Mouse (Mus musculus) midbrain, postnatal 0 days (tissue): Measurements from ENCODE around the gene AC140267.1. TPM values are rescaled to one million over a fixed set of nuclear protein-coding genes. Genes with fewer than 3 reads are reported as not detected.

Experiments used
- ATAC-seq: fragments of 200-750 bp; cut with Nextera tagmentation; 2 replicates; pipeline ENCODE4 v1.8.0; 2017; ENCODE audit warnings: moderate number of reproducible peaks, mild to moderate bottlenecking, moderate TSS enrichment, moderate library complexity; ENCODE audit not compliant: low FRiP score
- DNase-seq: peaks from one replicate; pipeline ENCODE4 v3.0.0-alpha.2; 2015; ENCODE audit warnings: low spot score
- H3K27ac ChIP-seq: fragments of 300-500 bp; sonication (generic); 2 replicates; pipeline ENCODE4 v1.5.1; 2014; ENCODE audit warnings: low read depth, mild to moderate bottlenecking, low read length, mixed read lengths
- H3K27me3 ChIP-seq: fragments of 300-500 bp; sonication (generic); 2 replicates; pipeline ENCODE4 v1.6.1; 2014; ENCODE audit warnings: low read length, control low read depth, mixed read lengths; ENCODE audit not compliant: insufficient read depth
- H3K36me3 ChIP-seq: fragments of 300-500 bp; sonication (generic); 2 replicates; pipeline ENCODE4 v1.6.1; 2014; ENCODE audit warnings: low read length, control low read depth, mixed read lengths; ENCODE audit not compliant: insufficient read depth
- H3K4me1 ChIP-seq: fragments of 300-500 bp; sonication (generic); 2 replicates; pipeline ENCODE4 v1.6.1; 2014; ENCODE audit warnings: mild to moderate bottlenecking, control low read depth, antibody characterized with exemption, low read length, mixed read lengths; ENCODE audit not compliant: insufficient read depth
- H3K4me2 ChIP-seq: fragments of 300-500 bp; sonication (generic); 2 replicates; pipeline ENCODE4 v1.6.1; 2014; ENCODE audit warnings: low read depth, mild to moderate bottlenecking, low read length, mixed read lengths; ENCODE audit not compliant: poor library complexity, severe bottlenecking
- H3K4me3 ChIP-seq: fragments of 300-500 bp; sonication (generic); 2 replicates; pipeline ENCODE4 v1.5.1; 2014; ENCODE audit warnings: low read depth, mild to moderate bottlenecking, low read length, moderate library complexity
- H3K9ac ChIP-seq: fragments of 300-500 bp; sonication (generic); replicated peaks from 2 replicates; pipeline ENCODE4 v1.6.1; 2014; ENCODE audit warnings: mild to moderate bottlenecking, low read length, moderate library complexity, mixed read lengths; ENCODE audit not compliant: poor library complexity, severe bottlenecking
- H3K9me3 ChIP-seq: fragments of 300-500 bp; sonication (generic); 2 replicates; pipeline ENCODE4 v1.6.1; 2016; ENCODE audit warnings: low read length, control low read depth
- CTCF ChIP-seq: IDR thresholded peaks from 2 replicates; pipeline ENCODE4 v1.5.1; 2016; ENCODE audit warnings: antibody characterized with exemption, mild to moderate bottlenecking
- WGBS: fragments of 180-500 bp; shearing (Covaris S2); extraction: QIAGEN DNeasy Blood & Tissue Kit; methylation state at CpG from one replicate; pipeline ENCODE4 v1.1.7; 2014; 5-methylcytosine and 5-hydroxymethylcytosine counted together
- polyA plus RNA-seq: library from polyadenylated mRNA; unstranded; fragments of >200 nt; fragmentation: Nextera tagmentation; extraction: Ambion mirVana; gene quantifications from 2 replicates; pipeline ENCODE4 v1.2.1, GENCODE M21; 2015
- total RNA-seq: library from RNA; depleted of rRNA; stranded (reverse); fragments of >200 nt; gene quantifications from 2 replicates; pipeline ENCODE4 v1.2.3, GENCODE M21; 2014

The AC140267.1 gene
- total and polyA plus RNA-seq, 2 experiments from 2014 or later: 5.6 TPM; not detected in 1

- Histone ChIP-seq H3K9ac (peak overlapping the region; percentile 62), H3K4me2 (peak overlapping the region; percentile 95), H3K36me3 (peaks cover 48% of the 10 kb centered on the region), H3K27ac (peak overlapping the region; percentile 99), H3K4me1 (peaks cover 6% of the 10 kb centered on the region; the same call in 1 of the 2 replicates), H3K9me3 (no peaks in the 10 kb centered on the region), H3K27me3 (no peaks in the 10 kb centered on the region), H3K4me3 (peak overlapping the region; percentile 90)
- DNase-seq (no peak), ATAC-seq (no peak)
- TF ChIP-seq CTCF: no peak
- whole genome bisulfite sequencing: 59% methylated on average over 6 of the region's 6 CpGs
Measured at GRCm38 (mm10) chr15:80254207-80254606, 18.6 kb downstream of the AC140267.1 start.

DNA sequence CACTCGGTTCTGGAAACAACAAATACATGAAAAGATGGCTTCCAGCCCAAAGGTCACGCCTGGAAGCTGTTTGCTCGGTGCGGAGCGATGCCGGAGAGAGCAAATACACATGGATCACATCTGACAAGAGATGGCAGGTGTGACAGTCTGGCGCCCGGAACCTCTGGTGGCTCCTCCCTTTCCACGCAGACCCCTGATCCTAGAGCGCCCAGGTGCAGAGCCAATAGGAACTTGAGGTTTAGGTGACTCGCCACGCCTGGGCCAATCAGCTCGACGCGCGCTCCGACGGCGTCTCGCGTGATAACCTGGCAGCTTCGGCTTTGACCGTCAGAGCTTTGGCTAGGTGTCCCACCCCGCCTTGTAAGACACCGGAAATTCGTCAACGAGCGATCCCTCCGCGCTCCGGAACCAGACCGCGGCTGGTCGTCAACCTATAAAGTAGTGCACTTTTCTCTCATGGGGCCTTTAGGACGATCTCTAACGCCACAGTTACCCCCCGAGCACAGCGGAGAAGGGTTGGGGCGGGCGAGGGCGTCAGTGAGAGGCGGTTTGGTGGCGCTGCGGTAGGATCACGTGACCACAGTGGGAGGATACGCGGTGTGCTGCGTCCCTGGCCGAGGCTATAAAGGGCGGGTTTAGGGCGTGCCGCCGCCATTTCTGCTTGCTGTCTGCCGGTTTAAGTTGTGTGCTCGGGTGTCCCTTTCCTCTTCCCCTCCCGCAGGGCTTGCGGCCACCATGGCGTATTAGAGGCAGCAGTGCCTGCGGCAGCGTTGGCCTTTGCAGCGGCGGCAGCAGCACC lies 19.4 kb downstream of the AC140267.1 start, which contains the start of gene Atf4:
Gene Atf4 (plus strand): TSS at position 338 of the 799 bp plus-strand sequence.
- Histone ChIP-seq H3K4me3 (peak within 1 kb of the TSS; percentile 90), H3K36me3 (peaks cover 44% of the 10 kb centered on the region), H3K4me1 (peaks cover 6% of the 10 kb centered on the region; the same call in 1 of the 2 replicates), H3K27ac (peak within 1 kb of the TSS; percentile 99), H3K9ac (peak within 1 kb of the TSS; percentile 100), H3K27me3 (no peaks in the 10 kb centered on the region), H3K4me2 (peak within 1 kb of the TSS; percentile 95), H3K9me3 (no peaks in the 10 kb centered on the region)
- DNase-seq (peak; percentile 100), ATAC-seq (peak; percentile 95)
- TF ChIP-seq CTCF: no peak; the same call in 1 of the 2 replicates
- under 1% methylated on average over 61 of the region's 62 CpGs for WGBS

GRCm38 (mm10) chr15:80255646-80256121 lies 20.0 kb downstream of the AC140267.1 start:
- H3K27me3 ChIP-seq: no peaks in the 10 kb centered on the region
- H3K4me2 ChIP-seq: peak overlapping the region; percentile 95
- WGBS: under 1% methylated on average over 51 of the region's 51 CpGs
- TF ChIP-seq CTCF: no peak
- H3K4me3 ChIP-seq: peak overlapping the region; percentile 90
- ATAC-seq: peak; percentile 53
- H3K4me1 ChIP-seq: peaks cover 6% of the 10 kb centered on the region; the same call in 1 of the 2 replicates
- peaks cover 43% of the 10 kb centered on the region for H3K36me3 ChIP-seq
- H3K27ac ChIP-seq: peak overlapping the region; percentile 99
- H3K9me3 ChIP-seq: no peaks in the 10 kb centered on the region
- H3K9ac ChIP-seq: peak overlapping the region; percentile 100
- DNase-seq: peak; percentile 89

- Histone ChIP-seq H3K9ac (peak overlapping the region; percentile 100), H3K27ac (peak overlapping the region; percentile 99), H3K4me3 (peak overlapping the region; percentile 90), H3K4me2 (peak overlapping the region; percentile 95), H3K4me1 (peaks cover 6% of the 10 kb centered on the region; the same call in 1 of the 2 replicates), H3K36me3 (peaks cover 39% of the 10 kb centered on the region), H3K27me3 (no peaks in the 10 kb centered on the region), H3K9me3 (no peaks in the 10 kb centered on the region)
- no peak for TF ChIP-seq CTCF
- no peak for ATAC-seq
- WGBS: 11% methylated on average over 16 of the region's 16 CpGs
- no peak for DNase-seq
Measured at GRCm38 (mm10) chr15:80256242-80256641, 20.6 kb downstream of the AC140267.1 start.

GRCm38 (mm10) chr15:80256656-80257601 lies 21.3 kb downstream of the AC140267.1 start:
- H3K4me2 ChIP-seq: peak overlapping the region; percentile 95
- peak overlapping the region; percentile 100 for H3K9ac ChIP-seq
- peak overlapping the region; percentile 90 for H3K4me3 ChIP-seq
- no peaks in the 10 kb centered on the region for H3K9me3 ChIP-seq
- peaks cover 36% of the 10 kb centered on the region for H3K36me3 ChIP-seq
- H3K27me3 ChIP-seq: no peaks in the 10 kb centered on the region
- peaks cover 6% of the 10 kb centered on the region; the same call in 1 of the 2 replicates for H3K4me1 ChIP-seq
- ATAC-seq (no peak), DNase-seq (no peak)
- H3K27ac ChIP-seq: no peak overlapping the region
- WGBS: 65% methylated on average over 12 of the region's 12 CpGs
- no peak for TF ChIP-seq CTCF
